In the genomic region with DNA sequence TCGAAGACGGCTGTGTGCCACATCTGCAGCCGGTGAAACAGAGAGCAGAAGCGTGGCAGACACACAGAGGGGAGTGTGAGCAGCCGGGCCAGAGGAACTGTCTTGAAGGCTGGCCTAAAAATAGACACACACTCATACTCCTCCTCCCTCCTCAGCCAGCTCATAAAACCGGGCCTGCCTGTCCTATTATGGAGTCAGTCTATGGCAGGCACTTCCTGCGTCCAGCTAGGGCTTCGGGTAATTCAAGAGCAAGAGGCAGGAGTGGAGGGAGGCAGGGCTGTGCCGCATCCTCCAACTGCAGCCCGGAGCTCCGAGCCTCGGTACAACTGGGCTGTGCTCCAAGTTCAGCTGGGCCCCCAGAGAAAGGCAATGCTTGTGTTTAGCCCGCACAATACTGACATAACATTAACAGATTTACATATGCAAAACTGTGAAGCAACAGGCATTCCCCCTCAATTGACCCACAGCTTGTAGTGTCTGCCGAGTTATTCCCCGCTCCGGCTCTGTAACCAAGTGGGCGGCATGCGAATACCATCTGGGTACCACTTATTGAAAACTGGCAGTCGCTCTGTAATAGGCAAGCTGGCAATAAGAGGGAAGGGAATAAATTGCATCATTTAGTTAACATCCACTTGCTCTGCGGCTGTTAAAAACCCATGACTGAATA, we compare ENCODE assay signal across 8 mouse cellular contexts. TPM values are rescaled to one million over a fixed set of nuclear protein-coding genes. Genes with fewer than 3 reads are reported as not detected.
DNase-seq lines count a peak whose midpoint lies in the region; ATAC-seq and TF ChIP-seq lines count a peak whose summit lies in the region.

No protein-coding gene starts in this region.

- H3K9me3 ChIP-seq in embryonic facial prominence, embryonic 11.5 days (replicated peaks; ENCODE audit: control insufficient read depth, low read length) = no peaks in the 10 kb centered on the region
- H3K9me3 ChIP-seq in midbrain, embryonic 10.5 days (replicated peaks) = no peaks in the 10 kb centered on the region

- WGBS in embryonic facial prominence, embryonic 11.5 days = 35% methylated on average over 20 of the region's 20 CpGs
- WGBS in heart, adult 2 months = 15% methylated on average over 20 of the region's 20 CpGs
- WGBS in midbrain, embryonic 10.5 days = 75% methylated on average over 20 of the region's 20 CpGs

- TF ChIP-seq EP300 in heart, adult 2 months (IDR thresholded peaks at IDR 0.05; ENCODE audit: insufficient read depth, low read depth, low read length) = 0 out of 2 replicates have a peak, but pooled peaks have one; percentile 19

- no peaks in the 10 kb centered on the region for H3K27me3 ChIP-seq in embryonic facial prominence, embryonic 11.5 days (ENCODE audit: control insufficient read depth, insufficient read depth, low read length)
- H3K27me3 ChIP-seq in heart, adult 2 months (ENCODE audit: control insufficient read depth, insufficient read depth, low read length) = no peaks in the 10 kb centered on the region
- H3K27me3 ChIP-seq in midbrain, embryonic 10.5 days (ENCODE audit: low read depth, poor library complexity, severe bottlenecking) = no peaks in the 10 kb centered on the region

- TF ChIP-seq POLR2A in heart, adult 2 months (IDR thresholded peaks at IDR 0.05; ENCODE audit: insufficient read depth, low read depth, low read length) = no peak

- no peaks in the 10 kb centered on the region for H3K79me2 ChIP-seq in heart, adult 2 months (replicated peaks; ENCODE audit: control insufficient read depth, insufficient read depth, low read length)

- no peaks in the 10 kb centered on the region for H3K36me3 ChIP-seq in embryonic facial prominence, embryonic 11.5 days (replicated peaks; ENCODE audit: control insufficient read depth, insufficient read depth, low read depth, low read length)
- H3K36me3 ChIP-seq in heart, adult 2 months (ENCODE audit: control insufficient read depth, insufficient read depth, low read length) = no peaks in the 10 kb centered on the region
- H3K36me3 ChIP-seq in midbrain, embryonic 10.5 days = peaks cover 17% of the 10 kb centered on the region; the same call in 1 of the 2 replicates

- peak overlapping the region; percentile 7 for H3K9ac ChIP-seq in embryonic facial prominence, embryonic 11.5 days (replicated peaks; ENCODE audit: low read length)
- peak overlapping the region; percentile 42 for H3K9ac ChIP-seq in heart, adult 2 months (ENCODE audit: low read depth, low read length)

- no peak overlapping the region for H3K4me3 ChIP-seq in embryonic facial prominence, embryonic 11.5 days (ENCODE audit: low read depth, low read length)
- peak overlapping the region; percentile 27 for H3K4me3 ChIP-seq in heart, adult 2 months
- no peak overlapping the region for H3K4me3 ChIP-seq in midbrain, embryonic 10.5 days

- H3K27ac ChIP-seq in embryonic facial prominence, embryonic 11.5 days (replicated peaks; ENCODE audit: low read depth, low read length) = peak overlapping the region; percentile 43
- peak overlapping the region; percentile 73 for H3K27ac ChIP-seq in heart, adult 2 months
- H3K27ac ChIP-seq in midbrain, embryonic 10.5 days (replicated peaks) = peak overlapping the region; percentile 42; the same call in 1 of the 2 replicates

- intact Hi-C loops in heart, adult 2 months (cut with DNase I) = loop anchor here (5.0 kb wide), 1 partner anchor 37 kb away; the partner anchor contains the start of gene Foxp1
- intact Hi-C loops in left cerebral cortex, postnatal 4 days (cut with DNase I) = no loop called here

- peak overlapping the region; percentile 33 for H3K4me2 ChIP-seq in embryonic facial prominence, embryonic 11.5 days (ENCODE audit: low read depth, low read length)

- peak; percentile 62 for DNase-seq in adrenal gland, postnatal 10 days
- DNase-seq in embryonic facial prominence, embryonic 11.5 days (ENCODE audit: low spot score) = peak; percentile 72
- peak; percentile 76 to 86 for DNase-seq in heart, adult 2 months
- peak; percentile 53 for DNase-seq in kidney, adult 18-20 months
- DNase-seq in left cerebral cortex, postnatal 4 days = peak; percentile 69
- peak; percentile 40 for DNase-seq in midbrain, embryonic 10.5 days (ENCODE audit: low spot score)
- DNase-seq in skeletal muscle tissue, adult 2 months (ENCODE audit: low read depth, low spot score) = peak; percentile 91

- TF ChIP-seq CTCF in heart, adult 2 months (IDR thresholded peaks at IDR 0.05) = no peak

- peaks cover 14% of the 10 kb centered on the region for H3K4me1 ChIP-seq in embryonic facial prominence, embryonic 11.5 days (ENCODE audit: control insufficient read depth, insufficient read depth, low read length)
- peaks cover 7% of the 10 kb centered on the region for H3K4me1 ChIP-seq in heart, adult 2 months (ENCODE audit: control insufficient read depth, insufficient read depth, low read length)
- peaks cover 32% of the 10 kb centered on the region for H3K4me1 ChIP-seq in midbrain, embryonic 10.5 days

- peak; percentile 65 for ATAC-seq in embryonic facial prominence, embryonic 11.5 days (replicated peaks; ENCODE audit: insufficient number of reproducible peaks, low FRiP score, low TSS enrichment, low read depth)
- ATAC-seq in erythroblast, adult 5-6 weeks (replicated peaks; ENCODE audit: low FRiP score, poor library complexity, severe bottlenecking) = no peak

RNA-seq across cellular contexts. Expression of gene Foxp1, which starts 37.2 kb away (rescaled TPM):
- total RNA-seq in adrenal gland, postnatal 10 days (2021) = 10 to 100 TPM; 44.7 to 51.6 TPM
- 135 and 148 TPM in 2 replicates for polyA plus RNA-seq in embryonic facial prominence, embryonic 11.5 days (2014; fragmentation: Nextera tagmentation; extraction: Ambion mirVana)
- total RNA-seq in heart, adult 2 months (2021) = 10 to 100 TPM; 26.4 to 31.6 TPM
- 22.9 and 29.1 TPM in 2 replicates for polyA plus RNA-seq in heart, adult 2 months (2012; rRNA removed)
- 100 to 1,000 TPM; 210 to 247 TPM for total RNA-seq in left cerebral cortex, postnatal 4 days (2021)
- polyA plus RNA-seq in midbrain, embryonic 10.5 days (2016; fragmentation: Nextera tagmentation; extraction: Ambion mirVana) = 63.7 and 75.4 TPM in 2 replicates
- 10.7 and 26.5 TPM in 2 replicates for total RNA-seq in erythroblast, adult 5-6 weeks (2015; ENCODE audit: low replicate concordance)
- total RNA-seq in erythroblast, adult 5-6 weeks (2017; ENCODE audit: low replicate concordance) = 12.3 and 19.5 TPM in 2 replicates

Comparison
In these comparisons a context has a peak if more than half of its experiments do, and no peak if none do; other contexts are left out.
1. DNase-seq: peak in every context shown above with its lines; median percentile 91 in skeletal muscle tissue, adult 2 months; 81 in heart, adult 2 months; 72 in embryonic facial prominence, embryonic 11.5 days; 69 in left cerebral cortex, postnatal 4 days; 62 in adrenal gland, postnatal 10 days; 53 in kidney, adult 18-20 months; 40 in midbrain, embryonic 10.5 days.
2. RNA of gene Foxp1, which starts 37.2 kb away (total RNA-seq): 210 to 247 TPM in left cerebral cortex, postnatal 4 days; 44.7 to 51.6 TPM in adrenal gland, postnatal 10 days, 26.4 to 31.6 TPM in heart, adult 2 months and 10.7 to 26.5 TPM in erythroblast, adult 5-6 weeks; every median in the first group is over 4 times any median in the second.
3. Peak in every context shown above with its lines, with median percentiles within 50 percentile points of each other: H3K27ac ChIP-seq.